ENCODE assay signal across 16 mouse cellular contexts in the genomic region with DNA sequence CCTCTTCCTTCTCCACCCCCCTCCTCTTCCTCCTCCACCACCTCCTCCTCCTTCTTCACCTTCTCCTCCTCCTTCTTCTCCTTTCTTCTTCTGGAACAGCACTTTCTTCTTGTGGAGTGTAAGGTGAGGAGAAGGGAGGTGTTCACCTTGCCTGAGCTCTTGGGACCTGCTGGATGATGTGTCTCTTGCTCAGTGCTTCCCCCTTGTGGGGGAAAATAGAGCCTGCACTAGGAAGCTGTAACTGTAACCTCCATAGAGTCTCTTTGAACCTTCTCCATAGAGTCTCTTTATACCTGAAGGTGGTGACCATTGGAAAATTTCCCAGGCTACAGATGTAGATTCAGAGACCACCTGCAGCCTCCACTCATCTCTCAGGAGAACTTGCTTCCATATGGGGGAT. TPM values are rescaled to one million over a fixed set of nuclear protein-coding genes. Genes with fewer than 3 reads are reported as not detected.
DNase-seq lines count a peak whose midpoint lies in the region; ATAC-seq and TF ChIP-seq lines count a peak whose summit lies in the region.
"Had no signal": no experiment of that assay in that cellular context is flagged by ENCODE, and none has a peak within 500 bp of the region (broad histone marks: within the 10 kb centered on the region; RNA-seq: fewer than 3 reads in every experiment).

No protein-coding gene starts in this region.

- no peak for ATAC-seq in CD4-positive, CD25-positive, alpha-beta regulatory T cell, adult 4 months
- no peak for ATAC-seq in kidney, postnatal 0 days (replicated peaks; ENCODE audit: low FRiP score, low read depth)
- ATAC-seq in stomach, postnatal 0 days (ENCODE audit: low FRiP score, low TSS enrichment), result no peak

- DNase-seq in CD4-positive, CD25-positive, alpha-beta regulatory T cell, adult 2 months (ENCODE audit: low read depth, low spot score), result peak; percentile 12
- DNase-seq in kidney, postnatal 0 days (ENCODE audit: low spot score), result no peak
- no peak for DNase-seq in kidney, postnatal 14 days
- DNase-seq in thymus, postnatal 4 days, result peak; percentile 37
- DNase-seq in thymus, adult 18-20 months, result no peak
- DNase-seq in stomach, postnatal 0 days (ENCODE audit: low spot score), result peak; percentile 37
- DNase-seq in cerebellum, postnatal 36 days, result no peak
- DNase-seq: cerebellum, adult 8-10 months; right cerebral cortex, postnatal 4 days; thymus, postnatal 36 days had no signal

- no peaks in the 10 kb centered on the region for H3K9me3 ChIP-seq in kidney, postnatal 0 days (replicated peaks; ENCODE audit: low read length)
- no peaks in the 10 kb centered on the region for H3K9me3 ChIP-seq in stomach, postnatal 0 days (ENCODE audit: control insufficient read depth, low read length)
- H3K9me3 ChIP-seq: limb, embryonic 15.5 days; midbrain, embryonic 12.5 days had no signal

- TF ChIP-seq EP300 in stomach, postnatal 0 days (optimal IDR thresholded peaks at IDR 0.05), result no peak

- no peaks in the 10 kb centered on the region for H3K4me1 ChIP-seq in kidney, postnatal 0 days (replicated peaks; ENCODE audit: insufficient read depth, low read length)
- H3K4me1 ChIP-seq in stomach, postnatal 0 days (replicated peaks; ENCODE audit: control insufficient read depth, insufficient read depth), result no peaks in the 10 kb centered on the region
- H3K4me1 ChIP-seq: midbrain, embryonic 12.5 days had no signal

- H3K27ac ChIP-seq in kidney, postnatal 0 days, result no peak overlapping the region
- H3K27ac ChIP-seq in stomach, postnatal 0 days (replicated peaks), result no peak overlapping the region
- H3K27ac ChIP-seq: limb, embryonic 15.5 days; midbrain, embryonic 12.5 days had no signal

- no peaks in the 10 kb centered on the region for H3K36me3 ChIP-seq in kidney, postnatal 0 days (ENCODE audit: insufficient read depth, low read length)
- H3K36me3 ChIP-seq in stomach, postnatal 0 days (ENCODE audit: control insufficient read depth, insufficient read depth, low read length), result no peaks in the 10 kb centered on the region
- H3K36me3 ChIP-seq: limb, embryonic 15.5 days; midbrain, embryonic 12.5 days had no signal

- TF ChIP-seq CTCF in kidney, postnatal 0 days (IDR thresholded peaks at IDR 0.05; ENCODE audit: low read depth), result peak; percentile 52; the same call in 1 of the 2 replicates
- peak; percentile 60 for TF ChIP-seq CTCF in stomach, postnatal 0 days (IDR thresholded peaks at IDR 0.05; ENCODE audit: low read depth)

- H3K9ac ChIP-seq in kidney, postnatal 0 days (ENCODE audit: low read depth, low read length), result no peak overlapping the region
- H3K9ac ChIP-seq in stomach, postnatal 0 days (ENCODE audit: low read length), result no peak overlapping the region
- H3K9ac ChIP-seq: limb, embryonic 15.5 days; midbrain, embryonic 12.5 days had no signal

- H3K4me3 ChIP-seq in kidney, postnatal 0 days (replicated peaks; ENCODE audit: low read depth, low read length), result no peak overlapping the region
- no peak overlapping the region for H3K4me3 ChIP-seq in stomach, postnatal 0 days (ENCODE audit: low read depth, low read length)
- H3K4me3 ChIP-seq: limb, embryonic 15.5 days; midbrain, embryonic 12.5 days had no signal

- H3K4me2 ChIP-seq in kidney, postnatal 0 days (ENCODE audit: low read length), result no peak overlapping the region
- H3K4me2 ChIP-seq in stomach, postnatal 0 days (replicated peaks; ENCODE audit: low read depth), result no peak overlapping the region
- H3K4me2 ChIP-seq: limb, embryonic 15.5 days; midbrain, embryonic 12.5 days had no signal

- H3K27me3 ChIP-seq in kidney, postnatal 0 days (ENCODE audit: insufficient read depth, low read length), result no peaks in the 10 kb centered on the region
- H3K27me3 ChIP-seq in stomach, postnatal 0 days (ENCODE audit: control insufficient read depth, insufficient read depth, low read length), result no peaks in the 10 kb centered on the region
- H3K27me3 ChIP-seq: limb, embryonic 15.5 days; midbrain, embryonic 12.5 days had no signal

RNA-seq across cellular contexts. Expression of a gene that starts 59.5 kb away (rescaled TPM):
- not detected for polyA plus RNA-seq in CD4-positive, CD25-positive, alpha-beta regulatory T cell, adult 4 months (2017; shearing (Covaris generic))
- not detected in 2 replicates for polyA plus RNA-seq in kidney, postnatal 0 days (2015; fragmentation: Nextera tagmentation; extraction: Ambion mirVana)
- 0.35 and 0.44 TPM in 2 replicates for polyA plus RNA-seq in stomach, postnatal 0 days (2015; fragmentation: Nextera tagmentation; extraction: Ambion mirVana)
- polyA plus RNA-seq: heart, embryonic 14.5 days; intestine, embryonic 14.5 days; limb, embryonic 15.5 days; midbrain, embryonic 12.5 days; neural tube, embryonic 14.5 days had no signal

Comparison
In these comparisons a context has a peak if more than half of its experiments do, and no peak if none do; other contexts are left out.
1. DNase-seq: peak in CD4-positive, CD25-positive, alpha-beta regulatory T cell, adult 2 months (single experiment), thymus, postnatal 4 days (single experiment) and stomach, postnatal 0 days (single experiment); none in kidney, postnatal 0 days (single experiment), kidney, postnatal 14 days (single experiment), thymus, adult 18-20 months (0 of 2) and cerebellum, postnatal 36 days (0 of 2).